Mouse (Mus musculus): Measurements from ENCODE around the gene Ttc28. TPM values are rescaled to one million over a fixed set of nuclear protein-coding genes. Genes with fewer than 3 reads are reported as not detected.

Gene Ttc28
- polyA plus RNA-seq, 1 experiment from 2014 or later, result 11.7 TPM

GRCm38 (mm10) chr5:110970162-110970780, 90.7 kb downstream of the Ttc28 start:
- no peak overlapping the region for H3K4me3 ChIP-seq (ENCODE audit: low read depth, low read length)
- no peak overlapping the region for H3K9ac ChIP-seq (replicated peaks; ENCODE audit: low read length)
- no peaks in the 10 kb centered on the region for H3K9me3 ChIP-seq (replicated peaks; ENCODE audit: control insufficient read depth, low read length)
- ATAC-seq (replicated peaks; ENCODE audit: insufficient number of reproducible peaks, low FRiP score, low TSS enrichment, low read depth) (no peak), DNase-seq (ENCODE audit: low spot score) (no peak)
- no peaks in the 10 kb centered on the region for H3K27me3 ChIP-seq (ENCODE audit: control insufficient read depth, insufficient read depth, low read length)
- WGBS, result 85% methylated on average over 9 of the region's 9 CpGs
- no peaks in the 10 kb centered on the region; the same call in 1 of the 2 replicates for H3K4me1 ChIP-seq (ENCODE audit: control insufficient read depth, insufficient read depth, low read length)
- H3K4me2 ChIP-seq (ENCODE audit: low read depth, low read length), result no peak overlapping the region
- no peak overlapping the region for H3K27ac ChIP-seq (replicated peaks; ENCODE audit: low read depth, low read length)
- H3K36me3 ChIP-seq (replicated peaks; ENCODE audit: control insufficient read depth, insufficient read depth, low read depth, low read length), result no peaks in the 10 kb centered on the region

- no peaks in the 10 kb centered on the region for H3K27me3 ChIP-seq (ENCODE audit: control insufficient read depth, insufficient read depth, low read length)
- ATAC-seq (replicated peaks; ENCODE audit: insufficient number of reproducible peaks, low FRiP score, low TSS enrichment, low read depth) (no peak), DNase-seq (ENCODE audit: low spot score) (no peak)
- 87% methylated on average over 7 of the region's 7 CpGs for WGBS
- no peaks in the 10 kb centered on the region for H3K36me3 ChIP-seq (replicated peaks; ENCODE audit: control insufficient read depth, insufficient read depth, low read depth, low read length)
- peaks cover 4% of the 10 kb centered on the region; the same call in 1 of the 2 replicates for H3K4me1 ChIP-seq (ENCODE audit: control insufficient read depth, insufficient read depth, low read length)
- H3K4me2 ChIP-seq (ENCODE audit: low read depth, low read length), result no peak overlapping the region
- no peak overlapping the region for H3K27ac ChIP-seq (replicated peaks; ENCODE audit: low read depth, low read length)
- H3K9me3 ChIP-seq (replicated peaks; ENCODE audit: control insufficient read depth, low read length), result no peaks in the 10 kb centered on the region
- no peak overlapping the region for H3K9ac ChIP-seq (replicated peaks; ENCODE audit: low read length)
- no peak overlapping the region for H3K4me3 ChIP-seq (ENCODE audit: low read depth, low read length)
These were observed 97.1 kb downstream of the Ttc28 start for GRCm38 (mm10) chr5:110976721-110977120.

GRCm38 (mm10) chr5:110977796-110978195, 98.2 kb downstream of the Ttc28 start:
- Histone ChIP-seq H3K27me3 (ENCODE audit: control insufficient read depth, insufficient read depth, low read length) (no peaks in the 10 kb centered on the region), H3K4me3 (ENCODE audit: low read depth, low read length) (no peak overlapping the region), H3K4me1 (ENCODE audit: control insufficient read depth, insufficient read depth, low read length) (peaks cover 4% of the 10 kb centered on the region; the same call in 1 of the 2 replicates), H3K9me3 (replicated peaks; ENCODE audit: control insufficient read depth, low read length) (no peaks in the 10 kb centered on the region), H3K36me3 (replicated peaks; ENCODE audit: control insufficient read depth, insufficient read depth, low read depth, low read length) (no peaks in the 10 kb centered on the region), H3K27ac (replicated peaks; ENCODE audit: low read depth, low read length) (no peak overlapping the region), H3K4me2 (ENCODE audit: low read depth, low read length) (no peak overlapping the region), H3K9ac (replicated peaks; ENCODE audit: low read length) (no peak overlapping the region)
- ATAC-seq (replicated peaks; ENCODE audit: insufficient number of reproducible peaks, low FRiP score, low TSS enrichment, low read depth), result no peak
- 85% methylated on average over 4 of the region's 4 CpGs for WGBS
- no peak for DNase-seq (ENCODE audit: low spot score)

GRCm38 (mm10) chr5:110978461-110978860, 98.9 kb downstream of the Ttc28 start:
- peak; percentile 91 for DNase-seq (ENCODE audit: low spot score)
- Histone ChIP-seq H3K27ac (replicated peaks; ENCODE audit: low read depth, low read length) (peak overlapping the region; percentile 86), H3K4me3 (ENCODE audit: low read depth, low read length) (peak overlapping the region; percentile 70)

GRCm38 (mm10) chr5:110979011-110979860, 99.6 kb downstream of the Ttc28 start:
- H3K36me3 ChIP-seq (replicated peaks; ENCODE audit: control insufficient read depth, insufficient read depth, low read depth, low read length), result no peaks in the 10 kb centered on the region
- H3K27me3 ChIP-seq (ENCODE audit: control insufficient read depth, insufficient read depth, low read length), result no peaks in the 10 kb centered on the region
- H3K4me2 ChIP-seq (ENCODE audit: low read depth, low read length), result peak overlapping the region; percentile 96
- H3K27ac ChIP-seq (replicated peaks; ENCODE audit: low read depth, low read length), result peak overlapping the region; percentile 86
- peak; percentile 53 for ATAC-seq (replicated peaks; ENCODE audit: insufficient number of reproducible peaks, low FRiP score, low TSS enrichment, low read depth)
- peak; percentile 66 for DNase-seq (ENCODE audit: low spot score)
- WGBS, result under 1% methylated on average over 94 of the region's 104 CpGs
- H3K9me3 ChIP-seq (replicated peaks; ENCODE audit: control insufficient read depth, low read length), result no peaks in the 10 kb centered on the region
- peaks cover 4% of the 10 kb centered on the region; the same call in 1 of the 2 replicates for H3K4me1 ChIP-seq (ENCODE audit: control insufficient read depth, insufficient read depth, low read length)
- H3K9ac ChIP-seq (replicated peaks; ENCODE audit: low read length), result peak overlapping the region; percentile 78
- H3K4me3 ChIP-seq (ENCODE audit: low read depth, low read length), result peak overlapping the region; percentile 70

More at GRCm38 (mm10) chr5:110978461-110978860, 98.9 kb downstream of the Ttc28 start:
- Histone ChIP-seq H3K27me3 (ENCODE audit: control insufficient read depth, insufficient read depth, low read length) (no peaks in the 10 kb centered on the region), H3K9me3 (replicated peaks; ENCODE audit: control insufficient read depth, low read length) (no peaks in the 10 kb centered on the region), H3K9ac (replicated peaks; ENCODE audit: low read length) (no peak overlapping the region; the same call in 1 of the 2 replicates), H3K4me1 (ENCODE audit: control insufficient read depth, insufficient read depth, low read length) (peaks cover 4% of the 10 kb centered on the region; the same call in 1 of the 2 replicates), H3K4me2 (ENCODE audit: low read depth, low read length) (peak overlapping the region; percentile 96), H3K36me3 (replicated peaks; ENCODE audit: control insufficient read depth, insufficient read depth, low read depth, low read length) (no peaks in the 10 kb centered on the region)
- WGBS, result 1% methylated on average over 9 of the region's 9 CpGs
- peak; percentile 82 for ATAC-seq (replicated peaks; ENCODE audit: insufficient number of reproducible peaks, low FRiP score, low TSS enrichment, low read depth)

- H3K4me2 ChIP-seq (ENCODE audit: low read depth, low read length), result peak overlapping the region; percentile 96
- peak overlapping the region; percentile 86; the same call in 1 of the 2 replicates for H3K27ac ChIP-seq (replicated peaks; ENCODE audit: low read depth, low read length)
- WGBS, result under 1% methylated on average over 14 of the region's 14 CpGs
- peak; percentile 70 for DNase-seq (ENCODE audit: low spot score)
- peak overlapping the region; percentile 78 for H3K9ac ChIP-seq (replicated peaks; ENCODE audit: low read length)
- H3K27me3 ChIP-seq (ENCODE audit: control insufficient read depth, insufficient read depth, low read length), result no peaks in the 10 kb centered on the region
- H3K4me3 ChIP-seq (ENCODE audit: low read depth, low read length), result peak overlapping the region; percentile 70
- H3K9me3 ChIP-seq (replicated peaks; ENCODE audit: control insufficient read depth, low read length), result no peaks in the 10 kb centered on the region
- peak; percentile 37; the same call in 1 of the 2 replicates for ATAC-seq (replicated peaks; ENCODE audit: insufficient number of reproducible peaks, low FRiP score, low TSS enrichment, low read depth)
- peaks cover 4% of the 10 kb centered on the region; the same call in 1 of the 2 replicates for H3K4me1 ChIP-seq (ENCODE audit: control insufficient read depth, insufficient read depth, low read length)
- H3K36me3 ChIP-seq (replicated peaks; ENCODE audit: control insufficient read depth, insufficient read depth, low read depth, low read length), result no peaks in the 10 kb centered on the region
These were observed 100.3 kb downstream of the Ttc28 start for GRCm38 (mm10) chr5:110979861-110980346.

GRCm38 (mm10) chr5:110980576-110980975, 101.0 kb downstream of the Ttc28 start:
- DNase-seq (ENCODE audit: low spot score) (peak; percentile 19), ATAC-seq (replicated peaks; ENCODE audit: insufficient number of reproducible peaks, low FRiP score, low TSS enrichment, low read depth) (no peak)
- 44% methylated on average over 5 of the region's 5 CpGs for WGBS
- H3K4me3 ChIP-seq (ENCODE audit: low read depth, low read length), result peak overlapping the region; percentile 70
- no peaks in the 10 kb centered on the region for H3K36me3 ChIP-seq (replicated peaks; ENCODE audit: control insufficient read depth, insufficient read depth, low read depth, low read length)
- peaks cover 4% of the 10 kb centered on the region; the same call in 1 of the 2 replicates for H3K4me1 ChIP-seq (ENCODE audit: control insufficient read depth, insufficient read depth, low read length)
- H3K27ac ChIP-seq (replicated peaks; ENCODE audit: low read depth, low read length), result no peak overlapping the region
- H3K4me2 ChIP-seq (ENCODE audit: low read depth, low read length), result peak overlapping the region; percentile 96
- H3K9me3 ChIP-seq (replicated peaks; ENCODE audit: control insufficient read depth, low read length), result no peaks in the 10 kb centered on the region
- peak overlapping the region; percentile 78; the same call in 1 of the 2 replicates for H3K9ac ChIP-seq (replicated peaks; ENCODE audit: low read length)
- H3K27me3 ChIP-seq (ENCODE audit: control insufficient read depth, insufficient read depth, low read length), result no peaks in the 10 kb centered on the region

All from embryonic facial prominence, embryonic 11.5 days (tissue).